Mouse (Mus musculus) urinary bladder, postnatal 14 days (tissue): ENCODE data around the gene Trappc2l.
A peak's percentile ranks its signal among the peaks of the same experiment; 100 is the strongest.
"Not testable (repeated sequence)": the region's sequence is repeated elsewhere in the genome, so short reads cannot be mapped to it uniquely, and the experiment has no call there.

ENCODE experiments used
- DNase-seq: peaks from one replicate; pipeline ENCODE4 v3.0.0; 2021; ENCODE audit warnings: low spot score

Trappc2l gene

GRCm38 (mm10) chr8:122611295-122612133, at the start of gene Trappc2l, which contains the start of gene Galns:
Gene Trappc2l, plus strand, starts transcription at chr8:122611640.
Gene Galns, minus strand, starts transcription at chr8:122611463.
- peak; percentile 96 for DNase-seq

DNA sequence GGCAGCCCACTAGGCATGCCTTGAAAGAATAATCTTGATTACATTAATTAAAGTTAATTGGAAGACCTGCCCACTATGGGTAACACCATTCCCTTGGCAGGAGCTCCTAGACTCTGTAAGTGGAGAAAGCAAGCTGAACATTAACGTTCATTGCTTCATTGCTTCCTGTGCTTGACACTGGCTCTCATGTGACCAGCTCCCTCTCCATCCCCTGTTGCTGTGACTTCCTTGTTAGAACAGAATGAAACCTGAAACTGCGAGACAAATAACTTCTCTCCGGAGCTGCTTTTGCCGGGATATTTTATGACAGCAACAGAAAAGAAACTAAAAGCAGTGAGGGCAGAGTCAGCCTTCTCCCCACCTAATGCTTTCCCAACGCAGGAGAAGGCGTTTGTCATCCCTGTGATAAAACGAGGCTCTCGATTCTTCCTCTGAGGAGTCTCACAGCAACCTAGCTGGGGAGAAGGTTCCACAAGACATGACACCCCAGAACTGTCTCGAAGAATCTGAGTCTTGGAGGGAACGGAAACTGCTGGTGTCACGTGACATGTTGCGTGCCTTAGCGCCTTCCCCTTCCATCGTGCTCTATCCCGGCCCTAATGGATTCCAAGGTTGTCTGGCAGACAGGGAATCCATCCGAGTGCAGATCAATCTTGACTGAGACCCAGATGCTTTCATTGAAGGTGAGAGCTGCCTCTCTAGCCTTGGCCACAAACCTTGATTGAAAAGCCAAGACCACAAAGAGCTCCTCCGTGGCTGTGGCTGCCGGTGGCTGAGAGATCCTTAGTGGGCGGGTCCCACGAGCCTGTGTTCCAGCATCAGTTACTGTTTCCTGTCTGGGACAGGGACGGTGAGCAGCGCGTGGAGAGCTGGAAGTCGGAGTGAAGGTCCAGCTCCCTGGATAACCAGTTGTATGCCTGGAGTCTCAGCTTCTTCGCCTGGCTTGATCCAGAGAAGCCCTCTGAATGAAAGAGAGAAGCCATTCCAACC, 46.8 kb upstream of the Trappc2l start:
- no peak for DNase-seq

GRCm38 (mm10) chr8:122566766-122567165, 44.7 kb upstream of the Trappc2l start:
- no peak for DNase-seq

DNA sequence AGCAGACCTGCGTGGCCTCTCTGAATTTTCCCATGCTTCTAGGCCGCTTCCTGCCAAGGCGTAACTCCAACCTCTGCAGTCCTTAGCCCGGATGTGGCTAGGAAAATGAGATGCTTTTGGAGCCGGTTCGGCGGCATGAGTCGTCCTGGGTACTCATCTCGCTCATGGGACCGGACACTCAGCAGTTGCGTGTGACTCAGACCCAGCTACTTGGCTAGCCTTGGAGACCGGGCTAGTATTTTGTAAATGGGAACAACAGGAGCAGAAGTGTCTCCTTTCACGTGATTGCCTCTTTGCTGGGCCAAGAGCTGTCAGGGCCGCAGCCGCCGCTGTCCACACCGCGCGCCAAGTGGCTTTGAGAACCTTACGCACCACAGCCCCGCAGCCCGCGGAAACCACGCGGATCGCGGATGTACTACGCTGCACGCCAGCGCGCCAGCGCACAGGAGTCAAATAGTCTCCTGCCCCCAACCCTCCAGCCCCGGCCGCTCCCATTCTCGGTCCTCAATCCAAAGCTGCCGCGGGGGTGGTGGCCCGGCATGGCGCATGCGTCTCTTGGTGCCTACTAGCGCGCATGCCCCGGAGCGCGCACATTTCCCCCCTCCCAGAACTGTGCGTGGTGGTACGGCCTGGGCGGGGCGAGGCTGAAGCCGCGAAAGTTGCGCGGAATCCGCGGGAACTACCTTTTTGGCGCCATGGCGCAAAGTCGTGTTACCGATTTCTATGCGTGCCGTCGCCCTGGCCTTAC, 43.9 kb upstream of the Trappc2l start, which contains the start of gene Cdt1:
Gene Cdt1 (plus strand): TSS at position 655 of the 748 bp plus-strand sequence.
- DNase-seq: peak; percentile 95

GRCm38 (mm10) chr8:122568109-122568504, 43.3 kb upstream of the Trappc2l start:
- DNase-seq: no peak

GRCm38 (mm10) chr8:122568881-122569309, 42.5 kb upstream of the Trappc2l start:
- DNase-seq: no peak

- DNase-seq: no peak
These were observed 42.1 kb upstream of the Trappc2l start for GRCm38 (mm10) chr8:122569329-122569728.

DNA sequence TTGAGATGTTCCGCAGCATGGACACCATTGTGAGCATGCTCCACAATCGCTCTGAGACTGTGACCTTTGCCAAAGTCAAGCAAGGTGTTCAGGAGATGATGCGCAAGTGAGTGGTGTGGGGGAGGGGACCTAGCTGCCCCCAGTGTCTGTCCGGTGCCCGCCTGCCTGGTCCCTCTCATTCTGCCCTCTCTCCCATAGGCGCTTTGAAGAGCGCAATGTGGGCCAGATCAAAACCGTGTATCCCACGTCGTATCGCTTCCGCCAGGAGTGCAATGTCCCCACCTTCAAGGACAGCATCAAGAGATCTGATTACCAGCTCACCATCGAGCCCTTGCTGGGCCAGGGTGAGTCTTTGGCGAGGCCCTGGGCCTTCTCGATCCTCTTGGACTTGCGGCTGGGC, 41.4 kb upstream of the Trappc2l start:
- no peak for DNase-seq

GRCm38 (mm10) chr8:122571153-122571552, 40.3 kb upstream of the Trappc2l start:
- no peak for DNase-seq

- DNase-seq: no peak
These were observed 39.6 kb upstream of the Trappc2l start for GRCm38 (mm10) chr8:122571750-122572267.

GRCm38 (mm10) chr8:122572751-122573150, 38.7 kb upstream of the Trappc2l start:
- no peak for DNase-seq

DNA sequence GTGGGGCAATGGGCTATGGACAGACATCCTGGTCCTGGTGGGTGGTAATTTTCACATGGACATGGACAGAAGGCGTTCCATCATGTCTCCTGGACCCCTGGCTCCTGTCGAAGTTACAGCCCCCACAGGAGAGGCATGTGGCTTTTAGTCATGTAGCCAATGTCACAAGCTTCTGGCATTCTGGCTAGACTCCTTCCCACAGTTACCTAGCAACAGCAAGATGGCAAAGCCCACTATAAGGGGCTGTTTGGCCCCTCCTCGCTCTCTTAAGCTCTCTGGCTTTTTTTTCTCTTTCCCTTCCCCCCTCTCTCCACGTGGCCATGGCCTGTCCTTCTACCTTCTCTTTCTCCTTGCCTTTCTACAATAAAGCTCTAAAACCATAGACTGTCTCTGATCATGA, 38.3 kb upstream of the Trappc2l start:
- DNase-seq: not testable (repeated sequence)

- no peak for DNase-seq
These were observed 37.9 kb upstream of the Trappc2l start for GRCm38 (mm10) chr8:122573577-122573976.

GRCm38 (mm10) chr8:122574264-122574663, 37.2 kb upstream of the Trappc2l start:
- no peak for DNase-seq

DNA sequence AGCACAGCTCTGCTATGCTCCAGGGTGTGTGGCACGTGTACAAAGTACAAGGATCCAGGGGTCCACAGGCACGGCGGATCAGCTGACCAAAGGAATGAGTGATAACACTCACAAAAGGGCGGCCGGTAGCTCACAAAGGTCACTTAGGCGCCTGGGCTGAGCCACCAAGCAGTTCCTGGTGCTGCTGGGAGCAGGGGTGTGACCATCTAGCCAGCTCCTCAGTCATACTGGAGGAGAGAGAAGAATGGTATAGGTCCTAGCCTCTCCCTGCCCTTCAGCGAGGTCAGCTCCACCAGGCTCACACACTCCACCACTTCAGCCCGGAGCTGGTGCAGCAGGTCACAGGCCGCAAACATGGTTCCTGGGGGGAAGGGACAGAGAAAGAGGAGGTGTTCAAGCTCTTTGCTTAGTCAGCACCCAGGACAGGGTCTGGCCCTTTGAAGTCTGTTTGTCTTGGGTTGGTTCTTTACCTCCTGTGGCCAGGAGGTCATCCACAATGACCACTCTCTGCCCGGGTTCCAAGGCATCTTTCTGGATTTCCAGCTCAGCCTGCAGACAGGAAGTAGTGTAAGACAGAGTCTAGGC, 36.7 kb upstream of the Trappc2l start:
- DNase-seq: no peak

- DNase-seq: no peak
These were observed 36.2 kb upstream of the Trappc2l start for GRCm38 (mm10) chr8:122575286-122575685.

- no peak for DNase-seq
These were observed 35.4 kb upstream of the Trappc2l start for GRCm38 (mm10) chr8:122575735-122576647.

- DNase-seq: peak; percentile 97
These were observed 34.8 kb upstream of the Trappc2l start, which contains the start of gene Aprt for GRCm38 (mm10) chr8:122576648-122577022. Gene Aprt, minus strand, starts transcription at chr8:122576909.

GRCm38 (mm10) chr8:122577116-122577515, 34.3 kb upstream of the Trappc2l start:
- DNase-seq: no peak

DNA sequence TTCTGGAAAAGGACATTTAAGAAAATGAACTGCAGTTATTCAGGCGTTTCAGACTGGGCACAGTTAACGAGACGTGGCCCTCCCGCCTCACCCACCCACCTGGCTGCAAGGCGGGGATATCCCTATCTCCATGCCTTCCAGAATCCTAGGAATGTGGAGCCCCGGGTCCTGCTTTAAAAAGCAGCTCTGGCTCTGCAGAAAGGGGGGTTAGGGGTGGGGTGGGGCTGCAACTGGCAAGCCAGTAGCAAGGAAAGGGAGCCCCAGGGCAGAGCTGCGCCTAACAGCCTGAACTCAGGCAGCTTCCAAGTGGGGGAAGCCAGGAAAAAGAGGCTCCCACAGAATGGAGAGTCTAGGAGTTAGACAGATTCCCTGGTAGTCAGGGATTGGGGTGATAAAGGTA, 32.2 kb upstream of the Trappc2l start:
- DNase-seq: no peak
